Mouse (Mus musculus): ENCODE data around the gene Sgca.
A peak's percentile ranks its signal among the peaks of the same experiment; 100 is the strongest.

Gene Sgca

GRCm38 (mm10) chr11:94941776-94942175, 34.4 kb downstream of the Sgca start:
- DNase-seq: no peak

GRCm38 (mm10) chr11:94941121-94941520, 35.0 kb downstream of the Sgca start:
- no peak for DNase-seq

- peak; percentile 56 for DNase-seq
These were observed 36.8 kb downstream of the Sgca start for GRCm38 (mm10) chr11:94939280-94939679.

- DNase-seq: no peak
These were observed 37.8 kb downstream of the Sgca start for GRCm38 (mm10) chr11:94938296-94938695.

GRCm38 (mm10) chr11:94937787-94938186, 38.3 kb downstream of the Sgca start:
- no peak for DNase-seq

GRCm38 (mm10) chr11:94937335-94937781, 38.8 kb downstream of the Sgca start:
- peak; percentile 36 for DNase-seq

- DNase-seq: peak; percentile 71
These were observed 39.3 kb downstream of the Sgca start for GRCm38 (mm10) chr11:94936851-94937295.

GRCm38 (mm10) chr11:94936045-94936444, 40.1 kb downstream of the Sgca start, which contains the start of gene Col1a1:
Gene Col1a1, plus strand, starts transcription at chr11:94936224.
- DNase-seq: no peak

- DNase-seq: no peak
These were observed 41.6 kb downstream of the Sgca start for GRCm38 (mm10) chr11:94934526-94934925.

GRCm38 (mm10) chr11:94933584-94933983, 42.5 kb downstream of the Sgca start:
- no peak for DNase-seq

GRCm38 (mm10) chr11:94930151-94930550, 46.0 kb downstream of the Sgca start:
- DNase-seq: no peak

GRCm38 (mm10) chr11:94929599-94929998, 46.5 kb downstream of the Sgca start:
- DNase-seq: no peak

- DNase-seq: peak; percentile 54
These were observed 47.3 kb downstream of the Sgca start for GRCm38 (mm10) chr11:94928820-94929219.

GRCm38 (mm10) chr11:94927771-94928291, 48.3 kb downstream of the Sgca start:
- DNase-seq: no peak

- DNase-seq: no peak
These were observed 49.7 kb downstream of the Sgca start for GRCm38 (mm10) chr11:94926431-94926830.

- DNase-seq: no peak
These were observed 51.1 kb downstream of the Sgca start for GRCm38 (mm10) chr11:94924977-94925376.

- no peak for DNase-seq
These were observed 55.1 kb downstream of the Sgca start for GRCm38 (mm10) chr11:94920996-94921401.

- DNase-seq: no peak
These were observed 58.4 kb downstream of the Sgca start for GRCm38 (mm10) chr11:94917717-94918116.

- DNase-seq: no peak
These were observed 59.6 kb downstream of the Sgca start for GRCm38 (mm10) chr11:94916477-94916876.

GRCm38 (mm10) chr11:94915675-94916403, 60.3 kb downstream of the Sgca start:
- DNase-seq: peak; percentile 61

- DNase-seq: no peak
These were observed 62.6 kb downstream of the Sgca start for GRCm38 (mm10) chr11:94913302-94914090.

All from layer of hippocampus, adult 9-11 months (tissue).